Mouse (Mus musculus) heart, postnatal 10 days (tissue): ENCODE data around the gene Lig3. TPM values are rescaled to one million over a fixed set of nuclear protein-coding genes. Genes with fewer than 3 reads are reported as not detected.

Experiments
- DNase-seq, 2 experiments: peaks; one replicate each; pipeline ENCODE4 v3.0.0; 2021
- intact Hi-C: fragments of 180-260 bp; cut with DNase I; formaldehyde crosslinking; loops from one replicate; pipeline ENCODE4 v1.15.1; 2025
- total RNA-seq, 2 experiments: library from RNA; stranded (reverse); gene quantifications; 2 replicates each; pipeline ENCODE4 v1.2.3; 2021

The Lig3 gene
- total RNA-seq = 10 to 100 TPM; 22.2 to 26.1 TPM

GRCm38 (mm10) chr11:82780983-82781903 is at the start of gene Lig3:
Lig3 (plus strand) TSS chr11:82781108.
- intact Hi-C loops = loop anchor here (1.0 kb wide), 1 partner anchor 17 kb away; the partner anchor contains the start of genes Cct6b and Zfp830
- DNase-seq = peak; percentile 96

- DNase-seq = no peak
- intact Hi-C loops = no loop called here
These were observed 46.7 kb upstream of the Lig3 start for GRCm38 (mm10) chr11:82734227-82734626.

- intact Hi-C loops = no loop called here
- no peak for DNase-seq
These were observed 41.9 kb upstream of the Lig3 start for GRCm38 (mm10) chr11:82739006-82739405.

GRCm38 (mm10) chr11:82746138-82746537 is 34.8 kb upstream of the Lig3 start:
- DNase-seq = peak; percentile 30 to 70
- intact Hi-C loops = loop anchor here (1.0 to 10.0 kb wide), 2 partner anchors 144 to 511 kb away; partner anchors contain the start of gene Rad51d

- intact Hi-C loops = loop anchor here (1.0 to 10.0 kb wide), 2 partner anchors 143 to 512 kb away; partner anchors contain the start of gene Rad51d
These were observed 34.0 kb upstream of the Lig3 start for GRCm38 (mm10) chr11:82746857-82747366.

GRCm38 (mm10) chr11:82752349-82753115 is 28.4 kb upstream of the Lig3 start:
- DNase-seq = no peak
- intact Hi-C loops = no loop called here

More at GRCm38 (mm10) chr11:82746857-82747366, 34.0 kb upstream of the Lig3 start:
- DNase-seq = peak; percentile 36 to 43

GRCm38 (mm10) chr11:82755919-82756318 is 25.0 kb upstream of the Lig3 start:
- intact Hi-C loops = no loop called here
- DNase-seq = no peak

GRCm38 (mm10) chr11:82762286-82762829 is 18.6 kb upstream of the Lig3 start:
- intact Hi-C loops = loop anchor here (10.0 kb wide), 1 partner anchor 532 kb away; the partner anchor contains the start of gene Ap2b1
- no peak for DNase-seq

GRCm38 (mm10) chr11:82763261-82763660 is 17.6 kb upstream of the Lig3 start:
- DNase-seq = no peak
- intact Hi-C loops = loop anchor here (10.0 kb wide), 1 partner anchor 532 kb away; the partner anchor contains the start of gene Ap2b1

GRCm38 (mm10) chr11:82763742-82764437 is 17.0 kb upstream of the Lig3 start, which contains the start of the genes Cct6b and Zfp830:
Cct6b (minus strand) TSS chr11:82764321.
Zfp830 (plus strand) TSS chr11:82764345.
- peak; percentile 93 to 96 for DNase-seq
- intact Hi-C loops = loop anchor here (1.0 to 10.0 kb wide), 2 partner anchors 17 to 531 kb away; partner anchors contain the start of genes Ap2b1 and Lig3

GRCm38 (mm10) chr11:82764438-82764924 is 16.4 kb upstream of the Lig3 start:
- intact Hi-C loops = loop anchor here (1.0 to 10.0 kb wide), 2 partner anchors 17 to 530 kb away; partner anchors contain the start of genes Ap2b1 and Lig3
- no peak for DNase-seq

- intact Hi-C loops = no loop called here
- no peak for DNase-seq
These were observed 774 bp upstream of the Lig3 start for GRCm38 (mm10) chr11:82780134-82780533.

GRCm38 (mm10) chr11:82782197-82782596 is 1.3 kb downstream of the Lig3 start:
- intact Hi-C loops = no loop called here
- no peak for DNase-seq

GRCm38 (mm10) chr11:82783453-82783852 is 2.5 kb downstream of the Lig3 start:
- intact Hi-C loops = no loop called here
- DNase-seq = no peak

- intact Hi-C loops = no loop called here
- no peak for DNase-seq
These were observed 25.7 kb downstream of the Lig3 start for GRCm38 (mm10) chr11:82806656-82807055.

- intact Hi-C loops = no loop called here
- no peak for DNase-seq
These were observed 26.5 kb downstream of the Lig3 start for GRCm38 (mm10) chr11:82807370-82807769.

GRCm38 (mm10) chr11:82808485-82808884 is 27.6 kb downstream of the Lig3 start:
- DNase-seq = peak; percentile 25 to 33
- intact Hi-C loops = no loop called here

- intact Hi-C loops = loop anchor here (1.0 kb wide), 2 partner anchors 52 to 71 kb away; partner anchors contain the start of genes Rad51d and Rffl
- DNase-seq = peak; percentile 62 to 73
These were observed 38.4 kb downstream of the Lig3 start for GRCm38 (mm10) chr11:82819350-82819749.

- intact Hi-C loops = no loop called here
- no peak for DNase-seq
These were observed 40.0 kb downstream of the Lig3 start for GRCm38 (mm10) chr11:82820788-82821456.
